Mouse (Mus musculus) heart, embryonic 10.5 days (tissue): ENCODE data around the gene Irf2. TPM values are rescaled to one million over a fixed set of nuclear protein-coding genes. Genes with fewer than 3 reads are reported as not detected.

Source experiments
- DNase-seq: peaks from one replicate; pipeline ENCODE4 v3.0.0-alpha.2; 2017; ENCODE audit warnings: low spot score
- H3K27ac ChIP-seq: fragments of 300-500 bp; sonication (generic); 2 replicates; pipeline ENCODE4 v1.5.1; 2016; ENCODE audit warnings: mild to moderate bottlenecking
- H3K27me3 ChIP-seq: fragments of 300-500 bp; sonication (generic); 2 replicates; pipeline ENCODE4 v1.6.1; 2016; ENCODE audit warnings: mild to moderate bottlenecking; ENCODE audit not compliant: poor library complexity, insufficient read depth, severe bottlenecking
- H3K36me3 ChIP-seq: fragments of 300-500 bp; sonication (generic); 2 replicates; pipeline ENCODE4 v1.6.1; 2016; ENCODE audit warnings: mild to moderate bottlenecking, moderate library complexity
- H3K4me1 ChIP-seq: fragments of 300-500 bp; sonication (generic); 2 replicates; pipeline ENCODE4 v1.6.1; 2016; ENCODE audit warnings: mild to moderate bottlenecking
- H3K4me3 ChIP-seq: fragments of 300-500 bp; sonication (generic); 2 replicates; pipeline ENCODE4 v1.5.1; 2016; ENCODE audit warnings: mild to moderate bottlenecking, moderate library complexity
- H3K9me3 ChIP-seq: fragments of 300-500 bp; sonication (generic); 2 replicates; pipeline ENCODE4 v1.6.1; 2016; ENCODE audit warnings: mild to moderate bottlenecking, moderate library complexity
- WGBS: fragments of 180-500 bp; shearing (Covaris S2); methylation state at CpG from one replicate; pipeline ENCODE4 v1.1.7; 2016; 5-methylcytosine and 5-hydroxymethylcytosine counted together
- polyA plus RNA-seq: library from polyadenylated mRNA; unstranded; fragments of >200 nt; fragmentation: Nextera tagmentation; extraction: Ambion mirVana; gene quantifications from 2 replicates; pipeline ENCODE4 v1.2.1, GENCODE M21; 2016

Gene Irf2
- polyA plus RNA-seq, 1 experiment from 2014 or later: 10.9 TPM

DNA sequence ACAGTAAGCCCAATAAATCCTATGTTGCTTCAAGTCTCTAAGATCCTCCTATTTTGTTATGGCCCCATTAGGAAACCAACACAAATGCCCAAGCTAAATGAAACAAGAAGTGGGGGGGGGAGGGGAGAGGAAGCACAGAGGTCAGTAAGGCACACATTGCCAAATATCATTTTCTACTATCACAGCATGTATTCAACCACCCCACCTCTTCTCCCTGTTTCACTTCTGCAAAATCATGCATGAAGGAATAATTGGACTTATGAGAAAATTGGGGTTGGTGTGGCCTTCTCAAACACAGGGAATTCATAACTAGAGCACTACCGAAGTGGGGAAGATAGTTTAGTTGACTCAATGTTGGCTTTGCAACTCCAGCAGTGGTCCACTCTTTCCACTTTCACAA lies 146.7 kb downstream of the Irf2 start:
- Histone ChIP-seq H3K36me3 (no peaks in the 10 kb centered on the region), H3K4me3 (no peak overlapping the region), H3K9me3 (no peaks in the 10 kb centered on the region), H3K27ac (no peak overlapping the region), H3K27me3 (no peaks in the 10 kb centered on the region), H3K4me1 (peaks cover 9% of the 10 kb centered on the region; the same call in 1 of the 2 replicates)
- WGBS: 90% methylated on average over 1 of the region's 1 CpGs
- no peak for DNase-seq

DNA sequence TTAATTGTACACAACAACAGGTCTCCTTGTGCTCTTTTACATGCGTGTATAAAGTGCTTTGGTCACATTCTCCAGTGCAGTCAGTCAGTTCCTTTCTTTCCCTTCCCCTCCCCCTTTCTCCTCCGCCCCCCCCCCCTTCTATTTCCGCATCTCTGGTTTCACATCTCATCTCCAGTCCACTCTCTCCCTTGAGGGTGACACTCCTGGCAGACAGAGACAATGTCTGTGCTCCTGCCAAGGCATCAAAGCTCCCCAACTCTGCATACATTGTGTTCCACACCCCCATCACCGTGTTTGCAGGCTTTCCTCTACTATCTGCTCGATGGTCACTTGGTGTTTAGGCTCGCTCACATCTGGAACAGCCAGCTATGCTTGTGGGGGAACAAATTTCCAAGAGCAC lies 147.9 kb downstream of the Irf2 start:
- Histone ChIP-seq H3K4me1 (peaks cover 9% of the 10 kb centered on the region; the same call in 1 of the 2 replicates), H3K36me3 (no peaks in the 10 kb centered on the region), H3K4me3 (no peak overlapping the region), H3K27ac (no peak overlapping the region), H3K9me3 (no peaks in the 10 kb centered on the region), H3K27me3 (no peaks in the 10 kb centered on the region)
- 70% methylated on average over 6 of the region's 6 CpGs for WGBS
- no peak for DNase-seq

DNA sequence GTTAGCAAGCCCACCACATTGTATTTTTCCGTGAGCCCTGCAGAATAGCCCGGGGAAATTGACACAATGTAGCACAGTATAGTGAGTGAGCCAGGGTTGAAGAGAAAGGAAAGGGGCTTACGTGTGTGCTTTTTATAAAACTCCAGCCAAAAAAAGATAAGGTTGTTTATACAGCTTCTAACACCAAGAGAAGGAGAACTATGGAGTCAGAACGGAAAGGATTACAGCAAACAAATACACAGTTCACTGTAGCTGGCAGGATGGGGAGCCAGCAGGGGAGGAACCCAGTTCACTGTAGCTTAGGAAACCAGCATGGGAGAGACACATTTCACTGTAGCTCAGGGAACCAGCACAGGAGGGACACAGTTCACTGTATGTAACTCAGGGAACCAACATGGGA lies 149.0 kb downstream of the Irf2 start:
- Histone ChIP-seq H3K4me1 (peaks cover 16% of the 10 kb centered on the region; the same call in 1 of the 2 replicates), H3K27ac (0 out of 2 replicates have a peak overlapping the region, but pooled peaks have one; percentile 5), H3K4me3 (no peak overlapping the region), H3K27me3 (no peaks in the 10 kb centered on the region), H3K36me3 (no peaks in the 10 kb centered on the region), H3K9me3 (no peaks in the 10 kb centered on the region)
- 40% methylated on average over 4 of the region's 4 CpGs for WGBS
- DNase-seq: no peak

DNA sequence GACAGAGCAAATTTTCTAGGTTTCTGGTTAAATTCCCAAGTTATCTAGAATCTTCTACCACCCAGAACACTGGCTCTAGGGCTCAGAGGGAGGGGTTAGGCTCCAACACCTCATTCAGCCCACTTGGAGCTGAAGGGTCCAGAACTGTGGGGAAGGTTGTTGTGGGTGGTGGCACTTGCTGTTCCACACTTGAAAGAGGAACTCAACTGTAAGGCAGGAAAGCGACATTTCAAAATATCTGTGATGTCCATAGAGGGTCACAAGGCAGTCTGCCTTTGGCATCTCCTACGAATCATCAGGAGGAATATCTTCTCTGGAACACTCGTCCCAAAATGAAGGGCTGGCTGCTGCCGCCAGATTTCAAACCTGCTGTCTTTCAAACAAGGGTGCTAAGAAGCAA lies 150.7 kb downstream of the Irf2 start:
- Histone ChIP-seq H3K4me3 (no peak overlapping the region), H3K4me1 (peaks cover 16% of the 10 kb centered on the region; the same call in 1 of the 2 replicates), H3K27me3 (no peaks in the 10 kb centered on the region), H3K9me3 (no peaks in the 10 kb centered on the region), H3K27ac (no peak overlapping the region), H3K36me3 (no peaks in the 10 kb centered on the region)
- WGBS: 74% methylated on average over 4 of the region's 4 CpGs
- DNase-seq: no peak

DNA sequence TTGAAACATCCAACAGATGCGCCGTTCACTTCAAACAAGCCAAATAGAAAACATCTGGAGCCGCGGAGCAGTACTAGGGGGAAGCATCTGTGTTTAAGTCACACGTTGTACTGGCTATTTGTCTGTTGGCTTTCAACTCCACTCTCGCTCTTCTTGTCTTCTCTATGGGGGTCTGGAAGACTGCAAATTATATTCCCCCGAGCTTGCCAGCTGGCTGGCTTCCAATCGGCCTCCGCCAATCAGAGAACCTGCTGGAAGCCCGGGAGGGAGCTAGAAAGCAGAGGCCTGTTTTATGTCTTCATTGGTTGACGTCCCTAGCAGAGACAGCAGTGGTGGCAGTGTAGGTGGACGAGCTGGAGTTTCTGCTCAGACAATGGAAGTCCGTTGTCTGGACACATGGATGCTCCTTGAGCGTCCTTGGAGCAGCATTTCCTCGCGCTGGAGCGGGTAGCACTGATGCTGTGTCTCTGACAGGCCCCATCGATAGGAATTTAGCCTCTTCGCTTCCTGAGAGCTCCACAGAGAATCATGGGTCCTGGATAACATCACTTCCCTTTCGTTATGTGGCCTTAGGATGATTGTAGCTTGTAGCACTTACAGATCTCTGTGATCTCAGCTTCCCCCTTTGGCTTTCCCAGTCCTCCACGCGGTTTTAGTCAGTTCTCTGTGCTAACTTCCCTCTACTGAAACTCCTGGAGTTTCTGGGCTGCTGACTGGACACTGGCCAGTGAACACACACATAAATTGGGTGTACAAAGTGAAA lies 153.2 kb downstream of the Irf2 start:
- peak; percentile 91 for DNase-seq
- H3K36me3 ChIP-seq: no peaks in the 10 kb centered on the region
- peak overlapping the region; percentile 81 for H3K27ac ChIP-seq
- WGBS: 35% methylated on average over 22 of the region's 22 CpGs
- no peaks in the 10 kb centered on the region for H3K27me3 ChIP-seq
- peak overlapping the region; percentile 29 for H3K4me3 ChIP-seq
- no peaks in the 10 kb centered on the region for H3K9me3 ChIP-seq
- H3K4me1 ChIP-seq: peaks cover 16% of the 10 kb centered on the region; the same call in 1 of the 2 replicates

DNA sequence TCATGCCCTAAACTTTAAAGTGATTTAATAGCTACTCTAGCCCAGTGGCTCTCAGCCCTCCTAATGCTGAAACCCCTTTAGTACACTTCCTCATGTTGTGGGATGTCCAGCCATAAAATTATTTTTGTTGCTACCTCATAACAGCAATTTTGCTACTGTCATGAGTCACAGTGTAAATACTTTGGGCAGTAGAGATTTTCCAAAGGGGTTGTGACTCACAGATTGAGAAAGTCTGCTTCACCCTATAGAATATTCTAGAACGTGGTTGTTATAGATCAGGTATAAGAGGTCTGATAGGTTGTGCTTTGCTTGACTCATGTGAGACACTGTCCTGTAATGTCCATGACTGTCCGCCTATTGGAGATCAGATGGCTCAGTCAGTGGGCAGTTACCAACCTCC lies 154.9 kb downstream of the Irf2 start:
- H3K27me3 ChIP-seq: no peaks in the 10 kb centered on the region
- peaks cover 18% of the 10 kb centered on the region; the same call in 1 of the 2 replicates for H3K4me1 ChIP-seq
- no peak for DNase-seq
- no peak overlapping the region for H3K27ac ChIP-seq
- no peaks in the 10 kb centered on the region for H3K36me3 ChIP-seq
- H3K9me3 ChIP-seq: no peaks in the 10 kb centered on the region
- H3K4me3 ChIP-seq: no peak overlapping the region
- WGBS: 81% methylated on average over 2 of the region's 2 CpGs

DNA sequence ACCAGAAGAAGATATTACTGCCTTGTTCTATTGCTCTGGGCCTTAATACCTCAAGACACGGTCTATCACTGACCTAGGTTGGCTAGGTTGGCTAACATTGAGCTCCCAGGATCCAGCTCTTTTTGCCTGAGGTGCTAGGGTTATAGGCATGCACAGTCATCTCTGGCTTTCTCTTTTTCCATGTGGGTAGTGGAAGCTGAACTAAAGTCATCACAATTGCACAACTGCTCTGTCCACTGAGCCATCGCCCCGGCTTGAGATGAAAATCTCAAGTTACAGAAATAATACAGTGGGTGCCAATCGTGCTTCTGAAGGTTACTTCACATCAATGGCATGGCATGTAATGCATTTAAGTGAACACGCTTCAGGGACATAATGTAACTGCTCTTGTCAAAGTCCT lies 156.5 kb downstream of the Irf2 start:
- no peak for DNase-seq
- H3K4me1 ChIP-seq: peaks cover 15% of the 10 kb centered on the region; the same call in 1 of the 2 replicates
- H3K27ac ChIP-seq: no peak overlapping the region
- no peaks in the 10 kb centered on the region for H3K36me3 ChIP-seq
- no peaks in the 10 kb centered on the region for H3K27me3 ChIP-seq
- no peak overlapping the region for H3K4me3 ChIP-seq
- WGBS: 91% methylated on average over 5 of the region's 5 CpGs
- H3K9me3 ChIP-seq: no peaks in the 10 kb centered on the region

DNA sequence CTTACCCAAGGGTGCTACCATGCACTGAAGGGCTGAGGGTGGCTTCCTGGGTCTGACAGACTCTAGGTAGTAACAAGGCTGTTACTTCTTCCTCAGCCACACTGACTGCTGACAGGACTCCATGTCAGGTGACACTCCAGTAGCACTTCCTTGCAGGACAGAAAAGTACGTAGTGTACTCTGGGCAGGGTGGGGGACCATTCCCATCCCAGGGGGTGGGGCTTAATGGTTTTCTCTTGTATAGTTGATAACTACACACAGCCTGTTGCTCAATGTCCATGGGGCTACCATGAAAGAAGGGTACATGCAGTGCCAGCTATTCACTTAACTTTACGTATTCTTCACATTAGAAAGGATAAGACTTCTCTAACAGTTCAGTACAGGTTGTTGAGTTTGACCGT lies 157.2 kb downstream of the Irf2 start:
- Histone ChIP-seq H3K27ac (no peak overlapping the region), H3K36me3 (no peaks in the 10 kb centered on the region), H3K4me1 (peaks cover 15% of the 10 kb centered on the region; the same call in 1 of the 2 replicates), H3K4me3 (no peak overlapping the region), H3K9me3 (no peaks in the 10 kb centered on the region), H3K27me3 (no peaks in the 10 kb centered on the region)
- DNase-seq: no peak
- 80% methylated on average over 3 of the region's 3 CpGs for WGBS

Other genes with a start within 250 kb of the Irf2 start
- gene Cenpu, start 187.7 kb upstream of the Irf2 start, polyA plus RNA-seq: 11.9 and 16.4 TPM in 2 replicates
- gene Primpol, start 122.5 kb upstream of the Irf2 start, polyA plus RNA-seq: 10.2 and 11.8 TPM in 2 replicates
- 63.7 and 73.3 TPM in 2 replicates for gene Casp3, start 122.4 kb upstream of the Irf2 start, polyA plus RNA-seq
- gene Enpp6, start 247.2 kb downstream of the Irf2 start, polyA plus RNA-seq: 1.3 TPM in 2 replicates